Mouse (Mus musculus) MEL-GATA-1-ER (cell line): ENCODE data around the gene Agbl1.
"Not testable (repeated sequence)": the region's sequence is repeated elsewhere in the genome, so short reads cannot be mapped to it uniquely, and the experiment has no call there.

ENCODE experiments used
- DNase-seq: peaks from one replicate; pipeline ENCODE4 v3.0.0-alpha.2; 2012; ENCODE audit warnings: low read depth; ENCODE audit errors: extremely low read depth

The Agbl1 gene

GRCm38 (mm10) chr7:76229311-76229937 is at the start of gene Agbl1:
Agbl1 (plus strand) TSS chr7:76229887.
- DNase-seq: no peak

GRCm38 (mm10) chr7:76185005-76185658 is 44.6 kb upstream of the Agbl1 start:
- no peak for DNase-seq

GRCm38 (mm10) chr7:76185681-76186121 is 44.0 kb upstream of the Agbl1 start:
- DNase-seq: no peak

GRCm38 (mm10) chr7:76218546-76218945 is 11.1 kb upstream of the Agbl1 start:
- DNase-seq: no peak

GRCm38 (mm10) chr7:76219797-76220469 is 9.8 kb upstream of the Agbl1 start:
- no peak for DNase-seq

GRCm38 (mm10) chr7:76222691-76223090 is 7.0 kb upstream of the Agbl1 start:
- DNase-seq: no peak

GRCm38 (mm10) chr7:76228881-76229280 is 806 bp upstream of the Agbl1 start:
- no peak for DNase-seq

- DNase-seq: no peak
These were observed 4.6 kb downstream of the Agbl1 start for GRCm38 (mm10) chr7:76234321-76234720.

GRCm38 (mm10) chr7:76237497-76237896 is 7.8 kb downstream of the Agbl1 start:
- DNase-seq: no peak

GRCm38 (mm10) chr7:76244839-76245238 is 15.2 kb downstream of the Agbl1 start:
- not testable (repeated sequence) for DNase-seq

GRCm38 (mm10) chr7:76275061-76275460 is 45.4 kb downstream of the Agbl1 start:
- DNase-seq: no peak

GRCm38 (mm10) chr7:76282831-76283230 is 53.1 kb downstream of the Agbl1 start:
- DNase-seq: no peak

- no peak for DNase-seq
These were observed 57.8 kb downstream of the Agbl1 start for GRCm38 (mm10) chr7:76287531-76287930.

GRCm38 (mm10) chr7:76321866-76322553 is 92.3 kb downstream of the Agbl1 start:
- no peak for DNase-seq

GRCm38 (mm10) chr7:76326091-76326490 is 96.4 kb downstream of the Agbl1 start:
- DNase-seq: no peak

GRCm38 (mm10) chr7:76339308-76339707 is 109.6 kb downstream of the Agbl1 start:
- no peak for DNase-seq

- DNase-seq: no peak
These were observed 111.9 kb downstream of the Agbl1 start for GRCm38 (mm10) chr7:76341601-76342000.

- DNase-seq: no peak
These were observed 123.8 kb downstream of the Agbl1 start for GRCm38 (mm10) chr7:76353469-76353868.

GRCm38 (mm10) chr7:76354510-76354909 is 124.8 kb downstream of the Agbl1 start:
- DNase-seq: no peak

- DNase-seq: no peak
These were observed 141.6 kb downstream of the Agbl1 start for GRCm38 (mm10) chr7:76371269-76371668.

GRCm38 (mm10) chr7:76379493-76379892 is 149.8 kb downstream of the Agbl1 start:
- DNase-seq: no peak

GRCm38 (mm10) chr7:76381986-76382385 is 152.3 kb downstream of the Agbl1 start:
- no peak for DNase-seq
